Mouse (Mus musculus) lung, postnatal 0 days (tissue): Measurements from ENCODE around the gene Lrrfip1.

Experiments used
- CTCF ChIP-seq: IDR thresholded peaks from 2 replicates; pipeline ENCODE4 v1.5.1; 2016; ENCODE audit warnings: antibody characterized with exemption, mild to moderate bottlenecking
- EP300 ChIP-seq: IDR thresholded peaks from 2 replicates; pipeline ENCODE4 v1.6.1; 2016; ENCODE audit warnings: antibody characterized with exemption, mild to moderate bottlenecking, control low read depth

DNA sequence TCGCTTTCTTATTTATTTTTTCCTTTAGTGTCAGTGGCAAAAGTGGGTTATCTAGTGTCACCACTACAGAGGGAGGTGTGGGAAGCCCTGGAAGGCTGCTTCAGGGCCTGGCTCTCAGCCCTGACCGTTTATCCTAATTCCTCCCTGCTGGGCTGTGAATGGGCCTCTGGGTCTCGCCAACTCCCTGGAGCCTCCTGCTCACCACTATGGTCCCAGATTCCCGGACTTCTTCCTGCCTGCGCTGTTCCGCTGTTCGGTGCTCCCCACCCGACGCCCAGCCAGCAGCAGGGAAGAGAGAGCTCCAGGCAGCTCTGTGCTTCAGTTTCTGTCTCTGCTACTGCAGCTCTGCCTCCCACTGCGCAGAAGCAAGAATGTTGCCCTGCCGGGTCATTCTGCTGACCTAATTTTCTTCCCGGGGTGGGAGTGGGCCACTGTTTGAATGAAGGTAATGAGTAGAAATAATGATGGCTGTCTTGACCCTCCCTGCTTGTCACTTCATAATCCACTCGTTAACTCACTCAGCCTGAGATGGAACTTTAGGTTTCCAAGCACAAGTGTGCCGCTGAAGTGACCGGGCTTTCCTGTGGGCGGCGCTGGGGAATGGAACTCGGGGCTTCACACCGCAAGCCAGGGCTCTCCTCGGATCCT lies 18.7 kb downstream of the Lrrfip1 start:
- peak; percentile 35; the same call in 1 of the 2 replicates for TF ChIP-seq CTCF
- no peak for TF ChIP-seq EP300
